Mouse (Mus musculus): ENCODE results near the gene Cadm1. TPM values are rescaled to one million over a fixed set of nuclear protein-coding genes. Genes with fewer than 3 reads are reported as not detected.

Cadm1 gene
- polyA plus RNA-seq, 1 experiment from 2014 or later = 7.4 TPM

DNA sequence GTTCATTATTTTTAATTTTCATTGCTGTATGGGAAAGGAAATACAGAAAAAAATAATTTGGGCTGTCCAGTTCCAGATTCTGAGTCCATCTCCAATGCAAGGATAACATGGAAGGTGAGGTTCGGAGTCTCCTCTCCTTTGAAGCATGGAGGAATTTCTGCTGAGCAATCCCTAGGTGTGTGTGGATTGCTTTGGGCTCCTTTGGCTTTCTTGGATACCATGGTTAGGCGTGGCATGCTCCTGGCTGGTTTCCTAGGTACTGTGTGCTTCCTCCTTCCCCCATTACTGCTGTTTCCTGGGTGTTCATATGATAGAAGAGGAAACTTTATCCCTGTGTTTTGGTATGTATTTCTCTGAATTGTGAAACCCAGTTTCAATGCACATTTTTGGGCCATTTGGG lies 98.0 kb downstream of the Cadm1 start:
- Histone ChIP-seq H3K4me3 (replicated peaks) (no peak overlapping the region), H3K4me1 (replicated peaks) (0 out of 2 replicates have a peak, but pooled peaks cover 3% of the 10 kb centered on the region), H3K27ac (no peak overlapping the region), H3K36me3 (no peaks in the 10 kb centered on the region), H3K9me3 (replicated peaks) (no peaks in the 10 kb centered on the region), H3K4me2 (no peak overlapping the region), H3K9ac (no peak overlapping the region), H3K27me3 (no peaks in the 10 kb centered on the region)
- 62% methylated on average over 2 of the region's 2 CpGs for WGBS (ENCODE audit: insufficient replicate concordance)
- no peak for ATAC-seq (ENCODE audit: low read depth)
- no peak for DNase-seq

DNA sequence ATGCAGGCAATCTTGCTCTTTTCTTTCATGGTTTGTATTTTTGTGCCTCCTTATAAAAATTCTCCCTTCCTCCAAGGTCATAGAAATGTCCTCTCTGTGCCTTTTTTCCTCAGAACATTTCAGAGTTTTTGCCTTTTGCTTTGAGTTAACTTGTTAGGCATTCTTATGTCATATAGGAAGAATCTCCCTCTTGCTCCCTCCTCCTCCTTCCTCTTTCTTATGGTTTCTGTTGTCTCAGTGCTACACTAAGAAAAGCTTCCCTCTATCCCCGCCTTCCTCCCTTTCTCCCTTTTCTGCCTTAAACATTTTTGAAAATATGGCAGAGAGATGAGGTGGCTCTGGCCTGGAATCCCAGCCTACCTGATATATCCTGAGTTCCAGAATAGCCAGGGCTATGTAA lies 98.6 kb downstream of the Cadm1 start:
- Histone ChIP-seq H3K9ac (no peak overlapping the region), H3K9me3 (replicated peaks) (no peaks in the 10 kb centered on the region), H3K36me3 (no peaks in the 10 kb centered on the region), H3K4me3 (replicated peaks) (no peak overlapping the region), H3K27me3 (no peaks in the 10 kb centered on the region), H3K4me1 (replicated peaks) (0 out of 2 replicates have a peak, but pooled peaks cover 7% of the 10 kb centered on the region), H3K4me2 (no peak overlapping the region), H3K27ac (no peak overlapping the region)
- no peak for DNase-seq
- WGBS (ENCODE audit: insufficient replicate concordance) = 61% methylated on average over 1 of the region's 1 CpGs
- no peak for ATAC-seq (ENCODE audit: low read depth)

DNA sequence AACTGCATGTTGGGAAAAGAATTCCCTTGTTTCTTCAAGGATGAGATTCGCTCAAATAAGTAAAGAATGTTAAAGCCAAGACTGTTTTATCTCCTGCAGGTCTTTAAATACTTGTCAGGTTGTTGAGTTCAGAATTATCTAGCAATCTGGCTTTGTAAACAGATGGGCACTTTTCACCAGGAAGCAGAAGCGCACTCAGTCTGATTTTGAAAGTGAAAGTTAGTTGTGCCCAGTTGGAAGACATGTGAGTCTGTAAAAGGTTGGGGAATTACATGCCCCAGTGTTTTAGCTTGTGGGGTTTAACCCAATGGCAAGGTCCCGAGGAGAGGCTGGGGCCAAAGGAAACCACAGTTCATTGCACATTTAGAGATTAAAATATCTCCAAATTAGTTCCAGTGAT lies 104.7 kb downstream of the Cadm1 start:
- 40% methylated on average over 3 of the region's 3 CpGs for WGBS (ENCODE audit: insufficient replicate concordance)
- DNase-seq (no peak), ATAC-seq (ENCODE audit: low read depth) (no peak)
- Histone ChIP-seq H3K36me3 (no peaks in the 10 kb centered on the region), H3K4me2 (no peak overlapping the region), H3K9me3 (replicated peaks) (no peaks in the 10 kb centered on the region), H3K4me1 (replicated peaks) (0 out of 2 replicates have a peak, but pooled peaks cover 4% of the 10 kb centered on the region), H3K27me3 (no peaks in the 10 kb centered on the region), H3K4me3 (replicated peaks) (no peak overlapping the region), H3K27ac (no peak overlapping the region), H3K9ac (no peak overlapping the region)

GRCm38 (mm10) chr9:47642663-47643062 lies 112.7 kb downstream of the Cadm1 start:
- no peak overlapping the region for H3K9ac ChIP-seq
- no peaks in the 10 kb centered on the region for H3K27me3 ChIP-seq
- H3K4me3 ChIP-seq (replicated peaks) = no peak overlapping the region
- ATAC-seq (ENCODE audit: low read depth) (no peak), DNase-seq (no peak)
- no peak overlapping the region for H3K4me2 ChIP-seq
- WGBS (ENCODE audit: insufficient replicate concordance) = 23% methylated on average over 4 of the region's 4 CpGs
- no peaks in the 10 kb centered on the region for H3K36me3 ChIP-seq
- no peaks in the 10 kb centered on the region for H3K9me3 ChIP-seq (replicated peaks)
- H3K4me1 ChIP-seq (replicated peaks) = no peaks in the 10 kb centered on the region
- no peak overlapping the region for H3K27ac ChIP-seq

GRCm38 (mm10) chr9:47645056-47645455 lies 115.1 kb downstream of the Cadm1 start:
- H3K36me3 ChIP-seq = no peaks in the 10 kb centered on the region
- 64% methylated on average over 2 of the region's 2 CpGs for WGBS (ENCODE audit: insufficient replicate concordance)
- ATAC-seq (ENCODE audit: low read depth) = no peak

DNA sequence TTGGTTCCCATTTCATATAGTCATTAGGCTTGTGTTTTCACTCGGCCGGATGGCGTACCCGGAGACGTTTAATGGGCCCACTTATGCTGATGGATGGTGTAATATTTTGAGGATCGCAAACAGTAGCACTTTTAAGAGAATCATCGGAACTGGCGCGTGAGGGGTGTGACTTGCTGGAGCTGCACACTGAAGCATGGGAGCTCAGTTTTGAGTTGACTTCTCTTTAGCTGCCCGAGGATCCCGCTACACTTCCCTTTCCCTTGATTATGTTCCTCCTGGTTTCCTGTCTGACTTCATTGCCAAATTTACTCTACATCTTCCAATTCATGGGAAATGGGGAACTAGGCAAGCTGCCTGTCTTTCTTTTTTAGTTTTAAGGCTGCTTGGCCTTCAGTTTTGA lies 121.5 kb downstream of the Cadm1 start:
- Histone ChIP-seq H3K9ac (no peak overlapping the region), H3K27me3 (no peaks in the 10 kb centered on the region), H3K36me3 (no peaks in the 10 kb centered on the region), H3K4me3 (replicated peaks) (no peak overlapping the region), H3K9me3 (replicated peaks) (no peaks in the 10 kb centered on the region), H3K27ac (no peak overlapping the region), H3K4me2 (no peak overlapping the region), H3K4me1 (replicated peaks) (no peaks in the 10 kb centered on the region)
- ATAC-seq (ENCODE audit: low read depth) (no peak), DNase-seq (no peak)
- 67% methylated on average over 11 of the region's 11 CpGs for WGBS (ENCODE audit: insufficient replicate concordance)

More at GRCm38 (mm10) chr9:47645056-47645455, 115.1 kb downstream of the Cadm1 start:
- Histone ChIP-seq H3K27ac (no peak overlapping the region), H3K4me2 (no peak overlapping the region), H3K4me3 (replicated peaks) (no peak overlapping the region), H3K27me3 (no peaks in the 10 kb centered on the region), H3K9ac (no peak overlapping the region), H3K4me1 (replicated peaks) (no peaks in the 10 kb centered on the region), H3K9me3 (replicated peaks) (no peaks in the 10 kb centered on the region)
- DNase-seq = no peak

DNA sequence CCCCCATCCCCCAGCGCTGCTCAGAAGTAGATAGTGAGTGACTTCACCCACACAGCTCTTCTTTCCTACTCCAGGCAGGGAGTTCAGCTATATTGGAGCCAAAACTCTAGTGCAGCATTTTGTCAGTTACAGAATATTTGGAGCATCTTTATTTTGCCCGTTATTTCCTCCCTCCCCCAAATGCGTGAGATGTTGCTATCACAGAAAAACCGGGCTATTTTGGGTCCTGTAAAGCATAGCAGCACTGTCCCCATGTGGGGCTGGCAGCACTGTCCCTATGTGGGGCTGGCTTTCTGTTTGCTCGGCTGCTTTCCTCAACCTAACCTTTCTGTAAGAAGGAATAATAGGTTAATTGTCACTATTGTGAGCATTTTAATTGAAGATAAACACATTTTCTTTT lies 122.2 kb downstream of the Cadm1 start:
- DNase-seq = no peak
- no peaks in the 10 kb centered on the region for H3K27me3 ChIP-seq
- 50% methylated on average over 5 of the region's 5 CpGs for WGBS (ENCODE audit: insufficient replicate concordance)
- ATAC-seq (ENCODE audit: low read depth) = no peak
- no peak overlapping the region for H3K9ac ChIP-seq
- no peak overlapping the region for H3K4me2 ChIP-seq
- no peaks in the 10 kb centered on the region for H3K36me3 ChIP-seq
- H3K27ac ChIP-seq = no peak overlapping the region
- H3K4me3 ChIP-seq (replicated peaks) = no peak overlapping the region
- H3K9me3 ChIP-seq (replicated peaks) = no peaks in the 10 kb centered on the region
- H3K4me1 ChIP-seq (replicated peaks) = no peaks in the 10 kb centered on the region

- no peak for DNase-seq
These were observed 123.0 kb downstream of the Cadm1 start for GRCm38 (mm10) chr9:47652936-47653335.

DNA sequence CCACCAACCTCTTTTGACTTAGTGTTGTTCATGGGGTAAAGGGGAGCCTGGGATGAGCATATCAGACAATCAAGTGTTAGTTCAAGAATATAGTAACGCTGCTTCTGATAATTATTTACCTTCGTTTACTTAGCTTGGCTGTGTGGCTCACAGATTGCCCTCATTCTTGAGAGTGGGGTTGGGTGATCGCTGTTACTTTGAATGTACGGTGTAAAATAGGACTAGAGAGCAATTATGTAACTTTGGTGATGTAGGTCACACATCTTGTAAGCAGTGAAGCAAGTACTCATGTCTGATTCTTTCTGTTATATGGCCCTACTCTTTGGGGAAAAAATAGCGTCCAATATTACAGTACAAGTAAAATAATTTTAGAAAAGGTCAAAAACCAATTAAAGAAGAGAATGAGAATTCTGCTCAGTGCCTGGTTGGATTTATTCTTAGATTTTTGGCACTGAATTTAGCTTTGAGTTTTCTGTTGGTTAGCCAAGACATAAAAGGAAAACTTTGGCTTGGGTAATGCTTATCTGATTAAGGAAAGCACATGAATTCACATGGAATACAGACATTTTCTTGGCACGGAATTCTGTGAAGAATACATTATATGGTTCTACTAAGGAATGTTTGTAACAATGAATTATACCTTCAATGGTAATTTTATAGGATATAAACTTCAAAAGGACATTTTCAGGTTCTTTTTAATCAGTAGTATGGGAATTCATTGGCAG lies 129.6 kb downstream of the Cadm1 start:
- no peaks in the 10 kb centered on the region for H3K4me1 ChIP-seq (replicated peaks)
- H3K9ac ChIP-seq = no peak overlapping the region
- no peaks in the 10 kb centered on the region for H3K9me3 ChIP-seq (replicated peaks)
- no peaks in the 10 kb centered on the region for H3K36me3 ChIP-seq
- H3K4me2 ChIP-seq = no peak overlapping the region
- H3K27ac ChIP-seq = no peak overlapping the region
- H3K4me3 ChIP-seq (replicated peaks) = no peak overlapping the region
- H3K27me3 ChIP-seq = no peaks in the 10 kb centered on the region
- no peak for DNase-seq
- WGBS (ENCODE audit: insufficient replicate concordance) = 62% methylated on average over 6 of the region's 6 CpGs
- no peak for ATAC-seq (ENCODE audit: low read depth)

More at GRCm38 (mm10) chr9:47652936-47653335, 123.0 kb downstream of the Cadm1 start:
- Histone ChIP-seq H3K4me2 (no peak overlapping the region), H3K27ac (no peak overlapping the region), H3K4me1 (replicated peaks) (no peaks in the 10 kb centered on the region), H3K36me3 (no peaks in the 10 kb centered on the region), H3K27me3 (no peaks in the 10 kb centered on the region), H3K9me3 (replicated peaks) (no peaks in the 10 kb centered on the region), H3K4me3 (replicated peaks) (no peak overlapping the region), H3K9ac (no peak overlapping the region)
- WGBS (ENCODE audit: insufficient replicate concordance) = 70% methylated on average over 4 of the region's 4 CpGs
- no peak for ATAC-seq (ENCODE audit: low read depth)

GRCm38 (mm10) chr9:47661611-47662010 lies 131.6 kb downstream of the Cadm1 start:
- no peaks in the 10 kb centered on the region for H3K36me3 ChIP-seq
- no peak for ATAC-seq (ENCODE audit: low read depth)
- no peak for DNase-seq
- no peak overlapping the region for H3K9ac ChIP-seq
- H3K27ac ChIP-seq = no peak overlapping the region
- no peak overlapping the region for H3K4me3 ChIP-seq (replicated peaks)
- H3K9me3 ChIP-seq (replicated peaks) = no peaks in the 10 kb centered on the region
- no peaks in the 10 kb centered on the region for H3K27me3 ChIP-seq
- 50% methylated on average over 7 of the region's 7 CpGs for WGBS (ENCODE audit: insufficient replicate concordance)
- no peak overlapping the region for H3K4me2 ChIP-seq
- no peaks in the 10 kb centered on the region for H3K4me1 ChIP-seq (replicated peaks)

DNA sequence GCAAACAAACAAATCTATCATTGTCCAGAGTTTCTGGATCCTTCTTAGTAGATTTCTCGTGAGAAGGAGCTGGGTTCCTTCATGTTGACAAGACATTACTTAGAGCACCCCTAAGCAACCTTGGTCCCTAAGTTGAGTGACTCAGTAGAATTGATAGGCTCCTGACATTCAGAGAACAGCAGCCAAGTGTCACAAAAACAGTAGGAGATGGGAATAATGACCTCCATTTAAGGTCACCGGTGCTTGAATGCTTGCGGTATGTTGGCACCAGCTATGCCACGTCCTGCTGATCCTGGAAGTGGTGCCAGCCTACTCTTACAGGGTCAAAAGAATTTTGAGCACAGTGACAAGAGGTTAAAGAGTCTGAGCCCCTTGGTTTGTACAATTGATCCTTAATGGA lies 139.2 kb downstream of the Cadm1 start:
- DNase-seq (no peak), ATAC-seq (ENCODE audit: low read depth) (no peak)
- Histone ChIP-seq H3K27me3 (no peaks in the 10 kb centered on the region), H3K36me3 (no peaks in the 10 kb centered on the region), H3K4me2 (no peak overlapping the region), H3K27ac (no peak overlapping the region), H3K4me3 (replicated peaks) (no peak overlapping the region), H3K4me1 (replicated peaks) (no peaks in the 10 kb centered on the region), H3K9ac (no peak overlapping the region), H3K9me3 (replicated peaks) (no peaks in the 10 kb centered on the region)
- WGBS (ENCODE audit: insufficient replicate concordance) = 69% methylated on average over 4 of the region's 4 CpGs

GRCm38 (mm10) chr9:47671617-47672016 lies 141.6 kb downstream of the Cadm1 start:
- no peaks in the 10 kb centered on the region for H3K36me3 ChIP-seq
- H3K4me3 ChIP-seq (replicated peaks) = no peak overlapping the region
- H3K9me3 ChIP-seq (replicated peaks) = no peaks in the 10 kb centered on the region
- H3K4me1 ChIP-seq (replicated peaks) = no peaks in the 10 kb centered on the region
- H3K9ac ChIP-seq = no peak overlapping the region
- ATAC-seq (ENCODE audit: low read depth) = no peak
- no peak overlapping the region for H3K27ac ChIP-seq
- WGBS (ENCODE audit: insufficient replicate concordance) = 69% methylated on average over 11 of the region's 11 CpGs
- no peak overlapping the region for H3K4me2 ChIP-seq
- no peak for DNase-seq
- H3K27me3 ChIP-seq = no peaks in the 10 kb centered on the region

Measured in liver, embryonic 13.5 days (tissue).